Mouse (Mus musculus) brain, embryonic 14.5 days (tissue): ENCODE results near the gene Amy2a2. TPM values are rescaled to one million over a fixed set of nuclear protein-coding genes. Genes with fewer than 3 reads are reported as not detected.
"Not testable (repeated sequence)": the region's sequence is repeated elsewhere in the genome, so short reads cannot be mapped to it uniquely, and the experiment has no call there.

Source experiments
- DNase-seq: peaks from one replicate; pipeline ENCODE4 v3.0.0-alpha.2; 2011; ENCODE audit warnings: low read depth
- polyA plus RNA-seq: library from polyadenylated mRNA; depleted of rRNA; stranded (reverse); fragments of >200 nt; gene quantifications from 2 replicates; pipeline ENCODE4 v1.2.3, GENCODE M21; 2012; rRNA removed

Amy2a2 gene
- polyA plus RNA-seq = 0.04 and 0.06 TPM in 2 replicates

GRCm38 (mm10) chr3:113356558-113356957, at the start of gene Amy2a2:
Gene Amy2a2, minus strand, starts transcription at chr3:113356658.
- DNase-seq = not testable (repeated sequence)

- DNase-seq = not testable (repeated sequence)
Observed at GRCm38 (mm10) chr3:113345484-113345883, 11.0 kb downstream of the Amy2a2 start.

- DNase-seq = not testable (repeated sequence)
Observed at GRCm38 (mm10) chr3:113323952-113324351, 32.5 kb downstream of the Amy2a2 start, which contains the start of gene Amy2a3. Gene Amy2a3, minus strand, starts transcription at chr3:113324052.

- DNase-seq = not testable (repeated sequence)
Observed at GRCm38 (mm10) chr3:113312937-113313336, 43.5 kb downstream of the Amy2a2 start.

Other genes starting within 250 kb of the Amy2a2 start
- gene Amy2a5, start 97.8 kb downstream of the Amy2a2 start, polyA plus RNA-seq = not detected in 2 replicates
- 0.04 and 0.06 TPM in 2 replicates for gene Amy2a4, start 65.2 kb downstream of the Amy2a2 start, polyA plus RNA-seq
- 0.04 and 0.06 TPM in 2 replicates for gene Amy2a3, start 32.6 kb downstream of the Amy2a2 start, polyA plus RNA-seq
- gene Amy2a1, start 175.8 kb upstream of the Amy2a2 start, polyA plus RNA-seq = 0.23 TPM in 1 of 2 replicates, not detected in the other